Mouse (Mus musculus) spleen, adult 2 months (tissue): ENCODE results near the gene Slain1.

Experiments used
- CTCF ChIP-seq: fragments of 200-500 bp; IDR thresholded peaks from 2 replicates; pipeline ENCODE4 v1.5.1; 2011; ENCODE audit warnings: mild to moderate bottlenecking, inconsistent platforms; ENCODE audit not compliant: insufficient read depth, insufficient read length, insufficient replicate concordance; ENCODE audit errors: extremely low read depth
- POLR2A ChIP-seq: fragments of 200-500 bp; IDR thresholded peaks from 2 replicates; pipeline ENCODE4 v1.6.1; 2011; ENCODE audit warnings: low read depth, low read length, inconsistent platforms

DNA sequence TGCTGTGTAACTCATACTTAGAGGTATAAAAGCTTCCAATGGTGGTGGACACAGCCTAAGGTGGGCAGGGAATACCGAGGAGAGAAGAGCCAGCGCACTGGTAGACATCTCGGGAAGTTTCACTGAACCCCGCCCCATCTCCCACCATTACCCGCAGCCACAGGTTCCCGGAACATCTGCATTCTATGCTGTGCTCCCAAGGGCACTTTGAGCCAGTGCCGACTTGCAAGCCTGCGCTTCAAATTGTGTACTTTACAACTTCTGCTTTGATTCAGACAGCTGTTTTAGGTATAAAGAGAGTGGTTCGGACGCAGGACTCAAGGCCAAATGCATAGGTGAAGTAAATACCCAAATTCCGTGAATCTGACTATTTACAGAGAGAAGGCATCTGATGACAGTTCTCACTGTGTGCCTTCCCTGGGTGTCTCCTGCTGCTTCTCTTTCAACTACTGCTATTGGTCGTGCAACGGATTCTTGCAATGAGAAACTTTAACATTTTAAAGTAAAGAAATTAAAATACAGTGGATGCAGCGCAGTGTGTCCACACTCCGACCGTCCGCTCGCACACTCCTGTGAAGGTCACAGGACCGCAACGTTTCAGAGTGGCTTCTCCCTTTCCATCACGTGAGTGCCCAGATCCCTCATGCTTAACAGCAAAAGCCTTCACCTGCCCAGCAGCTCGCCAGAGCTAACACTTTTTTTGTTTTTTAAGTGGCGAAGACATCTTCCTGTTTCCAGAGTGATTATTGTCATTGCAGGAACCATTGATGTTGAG is 79.1 kb downstream of the Slain1 start:
- TF ChIP-seq CTCF (no peak), POLR2A (no peak)
